Mouse (Mus musculus): ENCODE measurements around the gene Rtn4.
"Not testable (repeated sequence)": the region's sequence is repeated elsewhere in the genome, so short reads cannot be mapped to it uniquely, and the experiment has no call there.

The Rtn4 gene

GRCm38 (mm10) chr11:29692683-29693272 lies at the start of gene Rtn4:
Gene Rtn4, plus strand, starts transcription at chr11:29692947.
- peak; percentile 90 for DNase-seq (ENCODE audit: low read depth)

DNA sequence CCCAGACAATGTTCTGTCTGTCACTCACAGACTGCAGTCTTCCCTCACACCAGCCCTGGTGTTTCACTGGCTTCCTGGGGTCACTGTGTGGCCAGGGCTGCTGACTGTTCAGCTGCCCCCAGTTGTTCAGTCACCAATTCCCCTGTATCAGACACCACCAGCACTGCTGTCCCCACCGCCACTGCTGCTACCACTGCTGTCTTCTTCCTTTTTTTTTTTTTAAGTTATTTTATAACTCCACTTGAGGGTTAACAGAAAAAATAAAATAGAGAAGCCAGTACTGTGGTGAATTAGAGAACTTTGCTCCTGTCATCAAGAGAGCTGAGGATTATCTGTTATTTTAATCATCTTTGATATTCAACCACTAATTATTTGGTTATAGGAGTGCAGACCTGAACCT lies 48.3 kb upstream of the Rtn4 start:
- no peak for DNase-seq (ENCODE audit: low read depth)

GRCm38 (mm10) chr11:29645411-29646066 lies 47.2 kb upstream of the Rtn4 start:
- no peak for DNase-seq (ENCODE audit: low read depth)

- DNase-seq (ENCODE audit: low read depth) = no peak
Observed at GRCm38 (mm10) chr11:29647568-29648319, 45.0 kb upstream of the Rtn4 start.

- DNase-seq (ENCODE audit: low read depth) = not testable (repeated sequence)
Observed at GRCm38 (mm10) chr11:29655381-29655780, 37.4 kb upstream of the Rtn4 start.

GRCm38 (mm10) chr11:29660740-29661139 lies 32.0 kb upstream of the Rtn4 start:
- no peak for DNase-seq (ENCODE audit: low read depth)

- no peak for DNase-seq (ENCODE audit: low read depth)
Observed at GRCm38 (mm10) chr11:29667634-29668033, 25.1 kb upstream of the Rtn4 start.

GRCm38 (mm10) chr11:29669706-29670105 lies 23.0 kb upstream of the Rtn4 start:
- no peak for DNase-seq (ENCODE audit: low read depth)

- no peak for DNase-seq (ENCODE audit: low read depth)
Observed at GRCm38 (mm10) chr11:29673359-29673758, 19.4 kb upstream of the Rtn4 start.

- DNase-seq (ENCODE audit: low read depth) = no peak
Observed at GRCm38 (mm10) chr11:29676718-29677117, 16.0 kb upstream of the Rtn4 start.

GRCm38 (mm10) chr11:29679942-29680341 lies 12.8 kb upstream of the Rtn4 start:
- no peak for DNase-seq (ENCODE audit: low read depth)

- DNase-seq (ENCODE audit: low read depth) = no peak
Observed at GRCm38 (mm10) chr11:29680771-29681170, 12.0 kb upstream of the Rtn4 start.

- no peak for DNase-seq (ENCODE audit: low read depth)
Observed at GRCm38 (mm10) chr11:29684272-29684671, 8.5 kb upstream of the Rtn4 start.

GRCm38 (mm10) chr11:29686176-29686575 lies 6.6 kb upstream of the Rtn4 start:
- DNase-seq (ENCODE audit: low read depth) = no peak

DNA sequence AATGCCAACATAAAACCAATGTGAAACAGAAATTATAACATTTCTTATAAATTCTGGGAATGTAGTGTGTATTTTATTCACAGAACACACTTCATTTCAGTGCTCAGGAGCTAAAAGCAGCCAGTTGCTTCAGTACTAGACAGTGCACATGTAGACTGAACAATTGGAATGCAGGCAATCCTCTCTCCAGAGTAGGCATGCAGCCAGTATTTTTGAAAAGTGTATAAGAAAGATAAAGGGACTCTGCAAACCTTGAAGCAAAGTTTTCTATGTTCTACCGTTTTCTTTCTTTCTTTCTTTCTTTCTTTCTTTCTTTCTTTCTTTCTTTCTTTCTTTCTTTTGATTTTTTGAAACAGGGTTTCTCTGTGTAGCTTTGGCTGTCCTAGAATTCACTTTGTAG lies 1.2 kb upstream of the Rtn4 start:
- DNase-seq (ENCODE audit: low read depth) = no peak

DNA sequence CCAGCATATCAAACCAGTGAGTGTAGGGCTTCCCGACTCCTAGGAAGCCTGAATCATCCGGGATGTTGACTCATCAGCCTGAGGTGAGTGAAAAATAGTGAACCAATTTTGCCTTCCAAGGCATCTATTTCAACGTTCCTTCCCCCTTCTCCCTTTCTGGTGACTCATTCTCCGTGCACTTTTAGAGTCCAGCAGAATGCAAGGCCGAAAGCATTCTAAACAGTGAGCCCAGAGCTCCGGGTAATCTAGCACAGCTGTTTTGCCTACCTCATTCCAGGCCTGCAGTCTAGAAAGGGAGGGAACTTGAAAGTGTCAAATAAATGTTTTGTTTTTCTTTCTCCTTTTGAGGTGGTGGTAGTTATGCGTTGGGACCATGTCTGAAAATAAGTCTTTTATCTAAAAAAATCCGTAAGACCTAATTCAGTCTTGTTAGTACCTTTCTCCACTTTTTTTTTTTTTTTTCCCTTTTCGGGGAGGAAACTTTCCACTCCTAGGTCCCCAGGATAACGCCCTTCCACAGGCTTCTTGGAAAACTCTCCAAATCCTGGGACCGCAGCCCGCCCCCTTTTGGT lies 550 bp upstream of the Rtn4 start:
- peak; percentile 52 for DNase-seq (ENCODE audit: low read depth)

- DNase-seq (ENCODE audit: low read depth) = peak; percentile 81
Observed at GRCm38 (mm10) chr11:29693576-29694410, 1.0 kb downstream of the Rtn4 start.

- DNase-seq (ENCODE audit: low read depth) = no peak
Observed at GRCm38 (mm10) chr11:29694754-29695153, 2.0 kb downstream of the Rtn4 start.

DNA sequence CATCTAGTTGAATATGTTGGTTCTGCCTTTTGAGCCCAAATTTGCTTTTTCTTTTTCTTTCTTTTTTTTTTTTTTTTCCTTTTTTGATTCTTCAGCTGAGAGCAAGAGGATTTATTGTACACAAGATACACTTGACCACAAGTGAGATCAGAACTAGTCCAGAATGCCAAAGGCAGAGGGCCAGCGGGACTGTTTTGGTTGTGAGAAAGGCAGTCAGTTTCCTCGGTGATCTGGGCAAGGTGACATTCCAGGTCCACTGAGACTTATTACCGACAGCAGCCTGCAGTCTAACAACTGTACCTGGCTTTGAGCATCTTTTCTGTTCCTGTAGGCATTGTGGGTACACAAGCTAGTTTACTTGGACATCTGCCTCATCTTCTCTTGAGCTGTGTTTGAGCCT lies 10.0 kb downstream of the Rtn4 start:
- no peak for DNase-seq (ENCODE audit: low read depth)

- no peak for DNase-seq (ENCODE audit: low read depth)
Observed at GRCm38 (mm10) chr11:29705263-29705662, 12.5 kb downstream of the Rtn4 start.

- DNase-seq (ENCODE audit: low read depth) = no peak
Observed at GRCm38 (mm10) chr11:29706845-29707244, 14.1 kb downstream of the Rtn4 start.

DNA sequence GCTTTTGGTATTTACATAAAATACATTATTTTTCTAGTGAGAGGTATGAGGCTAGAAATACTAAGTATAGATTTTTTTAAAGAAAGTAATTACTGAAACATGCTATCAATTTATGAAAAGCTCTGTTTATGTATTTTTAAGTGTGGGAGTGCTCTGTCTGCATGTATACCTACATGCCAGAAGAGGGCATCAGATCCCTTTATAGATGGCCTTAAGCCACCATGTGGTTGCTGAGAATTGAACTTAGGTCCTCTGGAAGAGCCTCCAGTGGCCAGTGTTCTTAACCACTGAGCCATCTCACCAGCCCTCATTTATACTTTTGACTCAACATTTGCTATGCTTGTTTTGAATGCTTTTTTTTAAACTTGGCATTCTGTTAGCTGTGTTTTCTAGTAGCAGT lies 16.8 kb downstream of the Rtn4 start:
- no peak for DNase-seq (ENCODE audit: low read depth)
